Mouse (Mus musculus) CD4-positive, CD25-positive, alpha-beta regulatory T cell, adult 9 weeks (primary cell): ENCODE data around the gene Ypel4. TPM values are rescaled to one million over a fixed set of nuclear protein-coding genes. Genes with fewer than 3 reads are reported as not detected.

Source experiments
- polyA plus RNA-seq: library from polyadenylated mRNA; unstranded; fragments of 100-300 nt; shearing (Covaris generic); gene quantifications from one replicate; pipeline ENCODE4 v1.2.1, GENCODE M21; 2017

The Ypel4 gene
- polyA plus RNA-seq: 1.2 TPM

GRCm38 (mm10) chr2:84733579-84734300, at the start of gene Ypel4:
Gene Ypel4 (plus strand): TSS chr2:84734058.

GRCm38 (mm10) chr2:84714811-84715561, 18.9 kb upstream of the Ypel4 start, which contains the start of gene Zdhhc5:
Gene Zdhhc5 (minus strand): TSS chr2:84715180.

GRCm38 (mm10) chr2:84727172-84727858, 6.5 kb upstream of the Ypel4 start, which contains the start of gene Clp1:
Gene Clp1 (minus strand): TSS chr2:84727350.

GRCm38 (mm10) chr2:84743561-84743960, 9.7 kb downstream of the Ypel4 start, which contains the start of gene Gm19426:
Gene Gm19426 (minus strand): TSS chr2:84743655.

GRCm38 (mm10) chr2:84775241-84775640, 41.4 kb downstream of the Ypel4 start, which contains the start of gene Serping1:
Gene Serping1 (minus strand): TSS chr2:84775444.

Other genes with a start within 250 kb of the Ypel4 start
- gene Ctnnd1, start 83.3 kb upstream of the Ypel4 start, polyA plus RNA-seq: 2.3 TPM
- 0.30 TPM for gene Btbd18, start 75.0 kb upstream of the Ypel4 start, polyA plus RNA-seq
- 102 TPM for gene Selenoh, start 63.3 kb upstream of the Ypel4 start, polyA plus RNA-seq
- not detected for gene Gm28635, start 56.0 kb upstream of the Ypel4 start, polyA plus RNA-seq
- 42.9 TPM for gene Med19, start 55.7 kb upstream of the Ypel4 start, polyA plus RNA-seq
- 115 TPM for gene Tmx2, start 54.9 kb upstream of the Ypel4 start, polyA plus RNA-seq
- gene Zdhhc5, start 18.9 kb upstream of the Ypel4 start, polyA plus RNA-seq: 23.3 TPM
- 69.3 TPM for gene Clp1, start 6.7 kb upstream of the Ypel4 start, polyA plus RNA-seq
- not detected for gene Gm19426, start 9.6 kb downstream of the Ypel4 start, polyA plus RNA-seq
- gene Serping1, start 41.4 kb downstream of the Ypel4 start, polyA plus RNA-seq: not detected
- gene Ube2l6, start 64.8 kb downstream of the Ypel4 start, polyA plus RNA-seq: 53.5 TPM
- gene Smtnl1, start 88.6 kb downstream of the Ypel4 start, polyA plus RNA-seq: not detected
- gene Timm10, start 92.9 kb downstream of the Ypel4 start, polyA plus RNA-seq: 37.3 TPM
- 8.3 TPM for gene Slc43a1, start 104.8 kb downstream of the Ypel4 start, polyA plus RNA-seq
- not detected for gene Rtn4rl2, start 152.7 kb downstream of the Ypel4 start, polyA plus RNA-seq
- 9.2 TPM for gene Slc43a3, start 202.5 kb downstream of the Ypel4 start, polyA plus RNA-seq
- not detected for gene Prg2, start 246.4 kb downstream of the Ypel4 start, polyA plus RNA-seq